Mouse (Mus musculus): ENCODE measurements around the gene Tmem141. TPM values are rescaled to one million over a fixed set of nuclear protein-coding genes. Genes with fewer than 3 reads are reported as not detected.

The Tmem141 gene
- total RNA-seq, 2 experiments from 2014 or later, result 26.7 to 27.7 TPM

DNA sequence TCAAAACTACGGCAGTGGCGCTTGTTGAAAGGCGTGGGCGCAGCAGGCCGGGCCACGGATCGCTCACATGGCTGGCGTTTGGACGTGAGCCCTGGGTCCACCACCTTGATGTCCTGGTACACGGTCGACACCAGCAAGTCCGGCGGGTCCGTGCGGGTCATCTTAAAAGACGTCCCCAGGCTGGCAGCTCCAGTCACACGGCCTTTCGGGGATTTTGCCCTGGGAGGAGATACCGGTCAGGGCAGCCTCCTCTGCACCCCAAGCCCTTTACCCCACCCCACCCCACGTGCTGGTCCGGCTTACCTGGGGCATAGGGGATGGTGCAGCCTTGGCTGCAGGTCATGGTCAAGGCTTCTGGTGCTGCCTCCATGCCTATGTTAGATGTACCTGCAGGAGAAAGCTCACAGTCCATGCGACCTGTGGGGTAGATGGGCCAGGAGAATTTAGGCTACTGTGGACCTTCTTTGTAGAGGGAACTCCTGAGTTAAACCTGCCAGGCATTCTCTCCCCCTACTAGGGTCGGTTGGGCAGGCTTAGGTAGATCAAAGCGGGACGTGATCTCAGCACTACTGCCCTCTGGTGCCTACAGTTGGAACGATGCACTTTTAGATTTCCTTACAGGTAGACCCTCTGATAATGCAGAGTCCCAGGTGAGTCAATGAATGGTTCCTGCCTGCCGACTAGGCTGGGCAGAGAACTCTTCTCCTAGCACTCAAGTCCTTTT lies 41.9 kb downstream of the Tmem141 start:
- intact Hi-C loops (cut with DNase I), result no loop called here

GRCm38 (mm10) chr2:25578796-25579736 lies 42.7 kb downstream of the Tmem141 start:
- intact Hi-C loops (cut with DNase I), result no loop called here
- no peak for DNase-seq (ENCODE audit: low spot score in 2 of 2)

More for the DNA sequence above, 41.9 kb downstream of the Tmem141 start:
- peak; percentile 59 to 71 for DNase-seq (ENCODE audit: low spot score in 2 of 2)

GRCm38 (mm10) chr2:25577951-25578795 lies 43.6 kb downstream of the Tmem141 start:
- intact Hi-C loops (cut with DNase I), result no loop called here

DNA sequence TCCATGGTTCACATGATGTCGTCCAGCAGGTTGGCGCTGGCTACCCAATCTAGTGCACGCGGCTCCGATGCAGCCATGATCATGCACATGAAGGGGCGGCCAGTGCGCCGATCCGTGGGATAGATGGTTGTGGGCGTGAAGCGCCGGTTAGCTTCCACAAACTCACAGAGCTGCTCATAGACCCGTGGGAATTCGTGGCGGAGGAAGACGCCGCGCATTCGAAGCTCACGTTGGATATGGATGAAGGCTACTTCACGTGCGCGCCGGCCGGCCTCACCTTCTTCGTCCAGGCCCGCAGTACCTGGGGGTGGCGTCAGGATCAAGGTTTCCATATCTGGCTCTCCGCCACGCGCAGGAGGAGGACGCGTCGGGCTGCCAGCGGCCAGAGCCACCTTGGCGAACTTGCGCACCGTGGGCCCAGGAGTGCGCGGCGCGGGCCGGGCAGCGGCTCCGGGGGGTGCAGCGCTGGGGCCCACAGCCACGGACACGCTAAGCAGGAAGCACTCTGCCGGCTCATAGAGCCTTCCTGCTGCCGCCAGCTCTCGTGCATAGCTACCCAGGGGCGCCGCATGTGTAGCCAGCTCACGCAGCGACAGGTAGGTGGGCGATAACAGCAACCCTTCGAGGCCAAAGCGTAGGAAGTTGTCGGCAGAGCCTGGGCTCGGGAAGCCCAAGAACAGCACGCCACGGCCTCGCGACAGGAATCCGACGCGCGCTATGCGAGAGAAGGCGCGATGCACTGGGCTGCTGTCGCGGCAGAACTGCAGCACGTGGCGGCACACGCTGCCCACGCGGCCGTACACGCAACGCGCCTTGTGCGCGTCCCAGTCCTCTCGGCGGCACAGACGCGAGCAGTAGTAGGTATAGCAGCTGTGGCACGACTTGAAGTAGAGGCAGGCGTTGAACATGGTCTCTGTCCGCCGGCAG lies 44.6 kb downstream of the Tmem141 start:
- peak; percentile 39 to 67 for DNase-seq (ENCODE audit: low spot score in 2 of 2)
- intact Hi-C loops (cut with DNase I), result no loop called here

More at GRCm38 (mm10) chr2:25577951-25578795, 43.6 kb downstream of the Tmem141 start:
- no peak for DNase-seq (ENCODE audit: low spot score in 2 of 2)

GRCm38 (mm10) chr2:25576028-25576850 lies 45.6 kb downstream of the Tmem141 start:
- DNase-seq (ENCODE audit: low spot score in 2 of 2), result peak; percentile 45 to 88
- intact Hi-C loops (cut with DNase I), result no loop called here

GRCm38 (mm10) chr2:25575432-25576027 lies 46.3 kb downstream of the Tmem141 start:
- no peak for DNase-seq (ENCODE audit: low spot score in 2 of 2)
- intact Hi-C loops (cut with DNase I), result no loop called here

GRCm38 (mm10) chr2:25574579-25575431 lies 47.0 kb downstream of the Tmem141 start, which contains the start of the genes Mamdc4 and Phpt1:
Mamdc4 (minus strand) TSS chr2:25574845.
Phpt1 (minus strand) TSS chr2:25575224.
- peak; percentile 97 to 98 for DNase-seq (ENCODE audit: low spot score in 2 of 2)
- intact Hi-C loops (cut with DNase I), result no loop called here

GRCm38 (mm10) chr2:25574136-25574535 lies 47.7 kb downstream of the Tmem141 start:
- no peak for DNase-seq (ENCODE audit: low spot score in 2 of 2)
- intact Hi-C loops (cut with DNase I), result no loop called here

DNA sequence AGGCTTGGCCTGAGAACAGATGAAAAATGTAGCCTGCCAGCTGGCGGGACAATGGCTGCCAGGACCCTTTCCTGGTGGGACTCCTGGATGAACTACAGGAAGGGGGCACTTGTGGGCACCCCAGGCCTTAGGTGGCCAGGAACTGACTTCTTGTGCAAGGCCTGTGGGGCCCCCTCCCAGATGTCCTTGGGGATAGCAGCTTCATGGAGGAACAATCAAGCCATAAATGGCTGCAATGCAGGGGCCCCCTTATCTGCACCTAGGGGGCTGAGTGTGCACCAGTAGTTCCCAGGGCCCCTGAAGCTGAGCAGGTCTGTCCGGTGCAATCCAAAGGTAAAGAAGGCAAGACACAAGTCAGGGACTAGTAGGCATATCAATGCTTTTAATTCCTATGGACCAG lies 48.7 kb downstream of the Tmem141 start:
- DNase-seq (ENCODE audit: low spot score in 2 of 2), result no peak
- intact Hi-C loops (cut with DNase I), result no loop called here

DNA sequence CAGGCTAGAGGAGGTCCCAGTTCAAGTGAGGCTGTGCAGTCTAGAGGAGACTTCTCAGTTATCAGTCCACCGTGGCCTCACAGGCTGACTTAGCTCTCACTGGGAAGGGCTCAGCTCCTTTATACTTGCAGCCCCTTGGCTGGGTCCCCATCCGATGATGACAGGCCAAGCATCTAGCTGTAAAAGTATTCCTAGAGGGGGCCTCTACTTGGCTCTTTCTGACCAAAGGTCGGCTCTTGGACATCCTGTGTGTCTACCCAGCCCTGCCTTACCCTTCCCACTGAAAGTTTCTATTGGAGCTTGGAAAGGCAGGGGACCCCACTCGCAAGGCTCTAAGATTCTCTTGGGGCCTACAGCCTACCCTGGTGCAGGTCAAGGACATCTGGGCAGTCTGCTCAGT lies 50.6 kb downstream of the Tmem141 start:
- intact Hi-C loops (cut with DNase I), result no loop called here
- DNase-seq (ENCODE audit: low spot score in 2 of 2), result no peak

Other genes with a start within 250 kb of the Tmem141 start
- gene Sapcd2, start 249.7 kb downstream of the Tmem141 start, total RNA-seq (2021), result 1 to 10 TPM; 1.9 to 2.5 TPM
- gene Entpd2, start 226.1 kb downstream of the Tmem141 start, total RNA-seq (2021), result 10 to 100 TPM; 11.7 to 13.2 TPM
- 100 to 1,000 TPM; 331 to 339 TPM for gene Npdc1, start 222.7 kb downstream of the Tmem141 start, total RNA-seq (2021)
- gene Fut7, start 198.7 kb downstream of the Tmem141 start, total RNA-seq (2021), result under 1 TPM; 0.32 to 0.37 TPM
- gene Abca2, start 193.3 kb downstream of the Tmem141 start, total RNA-seq (2021), result 100 to 1,000 TPM; 154 to 165 TPM
- gene Clic3, start 165.2 kb downstream of the Tmem141 start, total RNA-seq (2021), result under 1 TPM in 1 of 2 experiments, not detected in 1; 0.69 TPM
- gene Paxx, start 160.9 kb downstream of the Tmem141 start, total RNA-seq (2021), result 10 to 100 TPM; 68.6 to 81.0 TPM
- 1,000 to 10,000 TPM; 1,926 to 2,241 TPM for gene Ptgds, start 152.0 kb downstream of the Tmem141 start, total RNA-seq (2021)
- not detected for gene Lcn12, start 128.1 kb downstream of the Tmem141 start, total RNA-seq (2021)
- 100 to 1,000 TPM; 112 to 127 TPM for gene Fbxw5, start 121.3 kb downstream of the Tmem141 start, total RNA-seq (2021)
- 1 to 10 TPM; 1.1 to 1.7 TPM for gene C8g, start 120.3 kb downstream of the Tmem141 start, total RNA-seq (2021)
- 10 to 100 TPM in 1 of 2 experiments, 1 to 10 TPM in 1; 9.6 to 10.4 TPM for gene Traf2, start 75.1 kb downstream of the Tmem141 start, total RNA-seq (2021)
- 100 to 1,000 TPM; 202 to 214 TPM for gene Edf1, start 64.2 kb downstream of the Tmem141 start, total RNA-seq (2021)
- 1 to 10 TPM in 1 of 2 experiments, under 1 TPM in 1; 0.69 to 2.1 TPM for gene Mamdc4, start 47.2 kb downstream of the Tmem141 start, total RNA-seq (2021)
- gene Phpt1, start 46.8 kb downstream of the Tmem141 start, total RNA-seq (2021), result 10 to 100 TPM; 73.8 to 74.3 TPM
- 100 to 1,000 TPM; 109 to 120 TPM for gene Ajm1, start 40.2 kb downstream of the Tmem141 start, total RNA-seq (2021)
- 100 to 1,000 TPM; 136 to 152 TPM for gene Rabl6, start 13.5 kb downstream of the Tmem141 start, total RNA-seq (2021)
- gene Ccdc183, start 4.3 kb downstream of the Tmem141 start, total RNA-seq (2021), result not detected
- gene Fcna, start 6.0 kb upstream of the Tmem141 start, total RNA-seq (2021), result under 1 TPM; 0.44 to 0.55 TPM
- gene Lcn8, start 31.1 kb upstream of the Tmem141 start, total RNA-seq (2021), result not detected
- not detected for gene Lcn5, start 35.9 kb upstream of the Tmem141 start, total RNA-seq (2021)
- gene Lcn6, start 54.8 kb upstream of the Tmem141 start, total RNA-seq (2021), result not detected
- gene Lcn10, start 60.7 kb upstream of the Tmem141 start, total RNA-seq (2021), result not detected
- gene Obp2a, start 78.0 kb upstream of the Tmem141 start, total RNA-seq (2021), result not detected
- gene Bmyc, start 84.7 kb upstream of the Tmem141 start, total RNA-seq (2021), result 10 to 100 TPM; 85.6 to 89.4 TPM
- gene Obp2b, start 115.0 kb upstream of the Tmem141 start, total RNA-seq (2021), result not detected
- gene Lcn3, start 143.6 kb upstream of the Tmem141 start, total RNA-seq (2021), result not detected
- gene Lcn11, start 155.0 kb upstream of the Tmem141 start, total RNA-seq (2021), result not detected
- gene Gm13539, start 160.3 kb upstream of the Tmem141 start, total RNA-seq (2021), result not detected
- not detected for gene Glt6d1, start 193.8 kb upstream of the Tmem141 start, total RNA-seq (2021)
- not detected for gene Lcn9, start 201.1 kb upstream of the Tmem141 start, total RNA-seq (2021)
- gene Sohlh1, start 225.2 kb upstream of the Tmem141 start, total RNA-seq (2021), result not detected
- 100 to 1,000 TPM; 111 to 130 TPM for gene Kcnt1, start 241.7 kb upstream of the Tmem141 start, total RNA-seq (2021)

Data from left cerebral cortex, postnatal 25 days (tissue).